Mouse (Mus musculus) neural tube, embryonic 11.5 days (tissue): ENCODE results near the gene Hoxa3. TPM values are rescaled to one million over a fixed set of nuclear protein-coding genes. Genes with fewer than 3 reads are reported as not detected.

Experiments used
- ATAC-seq: fragments of 200-750 bp; cut with Nextera tagmentation; 2 replicates; pipeline ENCODE4 v1.8.0; 2017; ENCODE audit warnings: moderate number of reproducible peaks, mild to moderate bottlenecking, moderate TSS enrichment, moderate library complexity; ENCODE audit not compliant: insufficient read depth, low FRiP score, low TSS enrichment
- DNase-seq: peaks from one replicate; pipeline ENCODE4 v3.0.0-alpha.2; 2015; ENCODE audit warnings: low spot score
- H3K27ac ChIP-seq: fragments of 300-500 bp; sonication (generic); 2 replicates; pipeline ENCODE4 v1.5.1; 2014; ENCODE audit warnings: low read depth, mild to moderate bottlenecking, low read length
- H3K27me3 ChIP-seq: fragments of 300-500 bp; sonication (generic); 2 replicates; pipeline ENCODE4 v1.6.1; 2014; ENCODE audit warnings: mild to moderate bottlenecking, low read length, mixed read lengths; ENCODE audit not compliant: control insufficient read depth, insufficient read depth
- H3K36me3 ChIP-seq: fragments of 300-500 bp; sonication (generic); 2 replicates; pipeline ENCODE4 v1.6.1; 2014; ENCODE audit warnings: mild to moderate bottlenecking, low read length, moderate library complexity, mixed read lengths; ENCODE audit not compliant: control insufficient read depth, insufficient read depth
- H3K4me1 ChIP-seq: fragments of 300-500 bp; sonication (generic); 2 replicates; pipeline ENCODE4 v1.6.1; 2014; ENCODE audit warnings: low read length, mixed read lengths; ENCODE audit not compliant: control insufficient read depth, insufficient read depth
- H3K4me2 ChIP-seq: fragments of 300-500 bp; sonication (generic); 2 replicates; pipeline ENCODE4 v1.6.1; 2014; ENCODE audit warnings: low read depth, mild to moderate bottlenecking, moderate library complexity
- H3K4me3 ChIP-seq: fragments of 300-500 bp; sonication (generic); 2 replicates; pipeline ENCODE4 v1.5.1; 2014; ENCODE audit warnings: low read depth, low read length
- H3K9ac ChIP-seq: fragments of 300-500 bp; sonication (generic); 2 replicates; pipeline ENCODE4 v1.6.1; 2014; ENCODE audit warnings: mild to moderate bottlenecking, low read length
- H3K9me3 ChIP-seq: fragments of 300-500 bp; sonication (generic); 2 replicates; pipeline ENCODE4 v1.6.1; 2016; ENCODE audit warnings: low read length; ENCODE audit not compliant: control insufficient read depth
- WGBS: fragments of 180-500 bp; shearing (Covaris S2); extraction: QIAGEN DNeasy Blood & Tissue Kit; methylation state at CpG from one replicate; pipeline ENCODE4 v1.1.7; 2014; 5-methylcytosine and 5-hydroxymethylcytosine counted together
- polyA plus RNA-seq: library from polyadenylated mRNA; unstranded; fragments of >200 nt; fragmentation: Nextera tagmentation; extraction: Ambion mirVana; gene quantifications from 2 replicates; pipeline ENCODE4 v1.2.1, GENCODE M21; 2014

Gene Hoxa3
- polyA plus RNA-seq, 1 experiment from 2014 or later = 20.2 TPM

- Histone ChIP-seq H3K4me3 (peak overlapping the region; percentile 87), H3K4me2 (peak overlapping the region; percentile 99), H3K27ac (peak overlapping the region; percentile 100), H3K4me1 (peaks cover 28% of the 10 kb centered on the region), H3K36me3 (no peaks in the 10 kb centered on the region), H3K9me3 (no peaks in the 10 kb centered on the region), H3K9ac (peak overlapping the region; percentile 99), H3K27me3 (peaks cover 4% of the 10 kb centered on the region; the same call in 1 of the 2 replicates)
- DNase-seq = peak; percentile 50
- ATAC-seq = no peak
- under 1% methylated on average over 13 of the region's 13 CpGs for WGBS
Measured at GRCm38 (mm10) chr6:52211961-52212360, 1.2 kb downstream of the Hoxa3 start.

- no peaks in the 10 kb centered on the region; the same call in 1 of the 2 replicates for H3K36me3 ChIP-seq
- peaks cover 4% of the 10 kb centered on the region; the same call in 1 of the 2 replicates for H3K27me3 ChIP-seq
- peaks cover 33% of the 10 kb centered on the region for H3K4me1 ChIP-seq
- DNase-seq = peak; percentile 91
- under 1% methylated on average over 37 of the region's 37 CpGs for WGBS
- peak overlapping the region; percentile 99 for H3K4me2 ChIP-seq
- H3K4me3 ChIP-seq = peak overlapping the region; percentile 87
- no peaks in the 10 kb centered on the region for H3K9me3 ChIP-seq
- peak; percentile 25 for ATAC-seq
- H3K27ac ChIP-seq = peak overlapping the region; percentile 100
- peak overlapping the region; percentile 99 for H3K9ac ChIP-seq
Measured at GRCm38 (mm10) chr6:52211170-52211935, 1.8 kb downstream of the Hoxa3 start.

- Histone ChIP-seq H3K9ac (peak overlapping the region; percentile 99), H3K9me3 (no peaks in the 10 kb centered on the region), H3K36me3 (peaks cover 7% of the 10 kb centered on the region), H3K4me3 (peak overlapping the region; percentile 87), H3K27ac (peak overlapping the region; percentile 100), H3K4me2 (peak overlapping the region; percentile 99), H3K4me1 (peaks cover 43% of the 10 kb centered on the region), H3K27me3 (no peaks in the 10 kb centered on the region)
- DNase-seq = no peak
- no peak for ATAC-seq
- WGBS = 4% methylated on average over 12 of the region's 12 CpGs
Measured at GRCm38 (mm10) chr6:52209685-52210046, 3.5 kb downstream of the Hoxa3 start.

- H3K9ac ChIP-seq = peak overlapping the region; percentile 99
- WGBS = 2% methylated on average over 17 of the region's 18 CpGs
- peak; percentile 49 for DNase-seq
- H3K27ac ChIP-seq = peak overlapping the region; percentile 100
- peaks cover 7% of the 10 kb centered on the region for H3K36me3 ChIP-seq
- H3K27me3 ChIP-seq = no peaks in the 10 kb centered on the region
- no peak for ATAC-seq
- peaks cover 40% of the 10 kb centered on the region for H3K4me1 ChIP-seq
- peak overlapping the region; percentile 87 for H3K4me3 ChIP-seq
- H3K9me3 ChIP-seq = no peaks in the 10 kb centered on the region
- peak overlapping the region; percentile 99 for H3K4me2 ChIP-seq
Measured at GRCm38 (mm10) chr6:52208868-52209684, 4.1 kb downstream of the Hoxa3 start.

- Histone ChIP-seq H3K36me3 (peaks cover 12% of the 10 kb centered on the region), H3K4me2 (peak within 1 kb of the TSS; percentile 99), H3K4me3 (peak within 1 kb of the TSS; percentile 87), H3K4me1 (peaks cover 39% of the 10 kb centered on the region), H3K9ac (peak within 1 kb of the TSS; percentile 99), H3K27me3 (no peaks in the 10 kb centered on the region), H3K9me3 (no peaks in the 10 kb centered on the region), H3K27ac (peak within 1 kb of the TSS; percentile 100)
- WGBS = 1% methylated on average over 47 of the region's 47 CpGs
- ATAC-seq = peak; percentile 21; the same call in 1 of the 2 replicates
- DNase-seq = peak; percentile 77
Measured at GRCm38 (mm10) chr6:52208072-52208867, 4.9 kb downstream of the Hoxa3 start, which contains the start of gene Hoxa6. Gene Hoxa6 (minus strand): TSS chr6:52208722.

- Histone ChIP-seq H3K27ac (peak overlapping the region; percentile 100), H3K4me1 (peaks cover 39% of the 10 kb centered on the region), H3K27me3 (no peaks in the 10 kb centered on the region), H3K36me3 (peaks cover 12% of the 10 kb centered on the region), H3K9me3 (no peaks in the 10 kb centered on the region), H3K4me2 (peak overlapping the region; percentile 99), H3K9ac (peak overlapping the region; percentile 99), H3K4me3 (peak overlapping the region; percentile 87)
- no peak for ATAC-seq
- DNase-seq = no peak
Measured at GRCm38 (mm10) chr6:52207684-52207976, 5.5 kb downstream of the Hoxa3 start.

- Histone ChIP-seq H3K27ac (peak overlapping the region; percentile 100), H3K4me2 (peak overlapping the region; percentile 99), H3K36me3 (peaks cover 12% of the 10 kb centered on the region), H3K9ac (peak overlapping the region; percentile 99), H3K4me3 (peak overlapping the region; percentile 87), H3K9me3 (no peaks in the 10 kb centered on the region), H3K4me1 (peaks cover 39% of the 10 kb centered on the region), H3K27me3 (no peaks in the 10 kb centered on the region)
- ATAC-seq (no peak), DNase-seq (peak; percentile 32)
- WGBS = 5% methylated on average over 4 of the region's 4 CpGs
Measured at GRCm38 (mm10) chr6:52206882-52207683, 6.1 kb downstream of the Hoxa3 start.
